Mouse (Mus musculus) hindbrain, embryonic 11.5 days (tissue): ENCODE measurements around the gene Ccr8. TPM values are rescaled to one million over a fixed set of nuclear protein-coding genes. Genes with fewer than 3 reads are reported as not detected.

ENCODE experiments used
- ATAC-seq: fragments of 200-750 bp; cut with Nextera tagmentation; 2 replicates; pipeline ENCODE4 v1.8.0; 2017; ENCODE audit warnings: mild to moderate bottlenecking, moderate TSS enrichment, moderate library complexity; ENCODE audit not compliant: low FRiP score
- DNase-seq: peaks from one replicate; pipeline ENCODE4 v3.0.0-alpha.2; 2015; ENCODE audit warnings: low spot score
- H3K27ac ChIP-seq: fragments of 300-500 bp; sonication (generic); 2 replicates; pipeline ENCODE4 v1.5.1; 2014; ENCODE audit warnings: mild to moderate bottlenecking, low read depth, low read length
- H3K27me3 ChIP-seq: fragments of 300-500 bp; sonication (generic); 2 replicates; pipeline ENCODE4 v1.6.1; 2014; ENCODE audit warnings: mild to moderate bottlenecking, low read length, moderate library complexity, mixed read lengths; ENCODE audit not compliant: control insufficient read depth, insufficient read depth
- H3K36me3 ChIP-seq: fragments of 300-500 bp; sonication (generic); 2 replicates; pipeline ENCODE4 v1.6.1; 2014; ENCODE audit warnings: mild to moderate bottlenecking, low read length, moderate library complexity, mixed read lengths; ENCODE audit not compliant: control insufficient read depth, insufficient read depth
- H3K4me1 ChIP-seq: fragments of 300-500 bp; sonication (generic); replicated peaks from 2 replicates; pipeline ENCODE4 v1.6.1; 2014; ENCODE audit warnings: low read length, mixed read lengths; ENCODE audit not compliant: control insufficient read depth, insufficient read depth
- H3K4me2 ChIP-seq: fragments of 300-500 bp; sonication (generic); replicated peaks from 2 replicates; pipeline ENCODE4 v1.6.1; 2014; ENCODE audit warnings: mild to moderate bottlenecking, low read depth, low read length
- H3K4me3 ChIP-seq: fragments of 300-500 bp; sonication (generic); 2 replicates; pipeline ENCODE4 v1.5.1; 2014; ENCODE audit warnings: low read depth, low read length
- H3K9ac ChIP-seq: fragments of 300-500 bp; sonication (generic); 2 replicates; pipeline ENCODE4 v1.6.1; 2014; ENCODE audit warnings: low read depth, low read length
- H3K9me3 ChIP-seq: fragments of 300-500 bp; sonication (generic); 2 replicates; pipeline ENCODE4 v1.6.1; 2016; ENCODE audit warnings: low read length; ENCODE audit not compliant: control insufficient read depth
- WGBS: fragments of 180-500 bp; shearing (Covaris S2); extraction: QIAGEN DNeasy Blood & Tissue Kit; methylation state at CpG from one replicate; pipeline ENCODE4 v1.1.7; 2014; 5-methylcytosine and 5-hydroxymethylcytosine counted together
- polyA plus RNA-seq: library from polyadenylated mRNA; unstranded; fragments of >200 nt; fragmentation: Nextera tagmentation; extraction: Ambion mirVana; gene quantifications from 2 replicates; pipeline ENCODE4 v1.2.1, GENCODE M21; 2014

The Ccr8 gene
- polyA plus RNA-seq, 1 experiment from 2014 or later, result not detected

- H3K27me3 ChIP-seq, result no peaks in the 10 kb centered on the region
- no peak overlapping the region for H3K4me2 ChIP-seq
- no peak for DNase-seq
- no peaks in the 10 kb centered on the region for H3K4me1 ChIP-seq
- H3K36me3 ChIP-seq, result no peaks in the 10 kb centered on the region
- no peak overlapping the region for H3K9ac ChIP-seq
- 87% methylated on average over 5 of the region's 5 CpGs for WGBS
- H3K4me3 ChIP-seq, result no peak overlapping the region
- no peaks in the 10 kb centered on the region for H3K9me3 ChIP-seq
- H3K27ac ChIP-seq, result no peak overlapping the region
- ATAC-seq, result no peak
These were observed 9.9 kb upstream of the Ccr8 start for GRCm38 (mm10) chr9:120081967-120082366.

DNA sequence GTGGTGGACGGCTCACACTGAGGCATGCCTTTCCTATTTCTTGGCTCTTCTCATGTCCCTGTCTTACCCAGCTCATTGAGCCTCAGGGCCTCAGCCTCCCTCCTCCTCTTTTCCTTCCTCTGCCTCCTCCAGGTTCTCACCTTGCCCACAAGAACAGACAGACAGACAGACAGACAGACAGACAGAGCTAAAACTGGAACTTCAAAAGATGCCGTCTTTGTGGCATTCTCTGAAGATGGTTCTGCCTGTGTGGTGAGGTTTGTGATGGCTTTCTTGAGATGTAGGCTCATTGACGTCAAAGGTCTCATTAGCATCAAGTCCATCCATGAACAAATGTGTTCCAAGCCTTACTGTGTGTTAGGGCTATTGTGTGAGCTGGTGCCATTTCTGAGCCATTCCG, 9.2 kb upstream of the Ccr8 start:
- no peak for ATAC-seq
- H3K4me3 ChIP-seq, result no peak overlapping the region
- no peak for DNase-seq
- no peak overlapping the region for H3K27ac ChIP-seq
- no peaks in the 10 kb centered on the region for H3K4me1 ChIP-seq
- H3K9ac ChIP-seq, result no peak overlapping the region
- no peak overlapping the region for H3K4me2 ChIP-seq
- WGBS, result 63% methylated on average over 4 of the region's 4 CpGs
- no peaks in the 10 kb centered on the region for H3K9me3 ChIP-seq
- H3K36me3 ChIP-seq, result no peaks in the 10 kb centered on the region
- no peaks in the 10 kb centered on the region for H3K27me3 ChIP-seq

- no peaks in the 10 kb centered on the region for H3K9me3 ChIP-seq
- H3K36me3 ChIP-seq, result no peaks in the 10 kb centered on the region
- WGBS, result 83% methylated on average over 18 of the region's 18 CpGs
- H3K27me3 ChIP-seq, result no peaks in the 10 kb centered on the region
- ATAC-seq (no peak), DNase-seq (no peak)
- H3K27ac ChIP-seq, result no peak overlapping the region
- H3K4me2 ChIP-seq, result no peak overlapping the region
- H3K9ac ChIP-seq, result no peak overlapping the region
- H3K4me1 ChIP-seq, result no peaks in the 10 kb centered on the region
- no peak overlapping the region for H3K4me3 ChIP-seq
These were observed 8.6 kb upstream of the Ccr8 start for GRCm38 (mm10) chr9:120083158-120083894.

DNA sequence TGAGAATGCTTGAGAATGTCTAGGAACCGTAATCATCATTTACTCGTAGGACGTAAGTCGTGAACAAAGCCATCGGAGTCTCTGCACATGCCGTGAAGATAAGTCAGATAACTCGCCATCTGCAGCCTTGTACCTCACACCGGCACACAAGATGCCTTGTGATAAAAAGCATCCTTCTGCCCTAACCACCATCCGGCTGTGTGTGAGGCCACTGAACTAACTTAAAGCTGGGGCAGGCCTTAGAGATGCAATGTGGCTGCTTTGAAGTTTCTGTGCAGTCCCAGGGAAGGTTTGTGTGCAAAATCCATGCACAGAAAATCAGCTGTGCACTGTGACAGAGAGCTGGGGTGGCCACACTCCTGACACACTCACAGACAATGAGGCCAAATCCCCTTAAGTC, 7.5 kb upstream of the Ccr8 start:
- no peak overlapping the region for H3K9ac ChIP-seq
- H3K27me3 ChIP-seq, result no peaks in the 10 kb centered on the region
- H3K4me2 ChIP-seq, result no peak overlapping the region
- H3K36me3 ChIP-seq, result no peaks in the 10 kb centered on the region
- WGBS, result 90% methylated on average over 9 of the region's 9 CpGs
- H3K27ac ChIP-seq, result no peak overlapping the region
- H3K4me1 ChIP-seq, result no peaks in the 10 kb centered on the region
- no peak for ATAC-seq
- no peaks in the 10 kb centered on the region for H3K9me3 ChIP-seq
- no peak overlapping the region for H3K4me3 ChIP-seq
- DNase-seq, result no peak

DNA sequence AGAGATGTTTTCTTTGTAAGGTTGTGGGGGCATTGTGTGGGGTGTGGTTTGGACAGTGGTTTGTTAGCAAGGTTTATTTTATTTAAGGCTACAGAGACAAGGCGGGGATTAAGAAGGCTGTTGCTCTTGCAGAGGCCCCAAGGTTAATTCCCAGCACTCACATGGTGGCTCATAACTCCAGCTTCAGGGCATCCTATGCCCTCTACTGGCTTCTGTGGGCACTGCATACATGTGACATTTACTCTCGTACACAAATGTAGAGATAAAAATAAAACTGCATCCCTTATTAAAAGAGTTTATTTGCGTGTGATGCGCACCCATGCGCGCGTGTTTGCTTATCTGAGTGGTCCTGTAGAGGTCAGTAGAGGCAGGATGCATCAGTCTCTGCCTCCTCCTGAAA, 2.8 kb upstream of the Ccr8 start:
- Histone ChIP-seq H3K27me3 (no peaks in the 10 kb centered on the region), H3K4me1 (no peaks in the 10 kb centered on the region), H3K27ac (no peak overlapping the region), H3K9me3 (no peaks in the 10 kb centered on the region), H3K36me3 (no peaks in the 10 kb centered on the region), H3K9ac (no peak overlapping the region), H3K4me2 (no peak overlapping the region), H3K4me3 (no peak overlapping the region)
- 89% methylated on average over 7 of the region's 7 CpGs for WGBS
- no peak for DNase-seq
- no peak for ATAC-seq

GRCm38 (mm10) chr9:120091086-120091485, 828 bp upstream of the Ccr8 start:
- Histone ChIP-seq H3K4me2 (no peak overlapping the region), H3K9ac (no peak overlapping the region), H3K27me3 (no peaks in the 10 kb centered on the region), H3K4me3 (no peak overlapping the region), H3K9me3 (no peaks in the 10 kb centered on the region), H3K36me3 (no peaks in the 10 kb centered on the region), H3K27ac (no peak overlapping the region), H3K4me1 (no peaks in the 10 kb centered on the region)
- no peak for ATAC-seq
- no peak for DNase-seq
- 87% methylated on average over 10 of the region's 10 CpGs for WGBS

- H3K27me3 ChIP-seq, result no peaks in the 10 kb centered on the region
- H3K4me1 ChIP-seq, result no peaks in the 10 kb centered on the region
- H3K4me3 ChIP-seq, result no peak overlapping the region
- no peak overlapping the region for H3K4me2 ChIP-seq
- H3K36me3 ChIP-seq, result no peaks in the 10 kb centered on the region
- H3K9ac ChIP-seq, result no peak overlapping the region
- ATAC-seq (no peak), DNase-seq (no peak)
- no peaks in the 10 kb centered on the region for H3K9me3 ChIP-seq
- H3K27ac ChIP-seq, result no peak overlapping the region
- 83% methylated on average over 13 of the region's 13 CpGs for WGBS
These were observed 1.8 kb downstream of the Ccr8 start for GRCm38 (mm10) chr9:120093701-120094100.

DNA sequence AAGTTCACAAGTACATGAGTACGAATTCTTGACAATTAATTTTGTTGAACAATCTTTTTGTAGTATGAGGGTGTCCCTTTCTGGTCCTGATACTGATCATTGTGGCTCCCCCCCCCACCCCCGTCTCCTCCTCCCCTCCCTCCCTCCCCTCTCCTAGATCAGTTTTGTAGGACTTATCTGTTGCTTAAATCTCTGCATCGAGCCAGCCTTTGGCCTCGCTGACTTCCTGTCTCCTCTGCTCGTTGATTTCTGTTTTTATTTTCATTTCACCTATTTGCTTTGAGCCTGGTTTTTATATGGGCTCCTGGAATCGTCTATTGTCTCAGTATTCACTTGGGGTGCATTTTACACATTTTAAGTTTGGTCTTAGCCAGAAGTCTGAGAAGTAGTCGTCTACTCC, 4.0 kb downstream of the Ccr8 start:
- Histone ChIP-seq H3K4me3 (no peak overlapping the region), H3K4me2 (no peak overlapping the region), H3K9ac (no peak overlapping the region), H3K27me3 (no peaks in the 10 kb centered on the region), H3K4me1 (no peaks in the 10 kb centered on the region), H3K27ac (no peak overlapping the region), H3K9me3 (no peaks in the 10 kb centered on the region), H3K36me3 (no peaks in the 10 kb centered on the region)
- DNase-seq (no peak), ATAC-seq (no peak)
- WGBS, result 76% methylated on average over 7 of the region's 7 CpGs

DNA sequence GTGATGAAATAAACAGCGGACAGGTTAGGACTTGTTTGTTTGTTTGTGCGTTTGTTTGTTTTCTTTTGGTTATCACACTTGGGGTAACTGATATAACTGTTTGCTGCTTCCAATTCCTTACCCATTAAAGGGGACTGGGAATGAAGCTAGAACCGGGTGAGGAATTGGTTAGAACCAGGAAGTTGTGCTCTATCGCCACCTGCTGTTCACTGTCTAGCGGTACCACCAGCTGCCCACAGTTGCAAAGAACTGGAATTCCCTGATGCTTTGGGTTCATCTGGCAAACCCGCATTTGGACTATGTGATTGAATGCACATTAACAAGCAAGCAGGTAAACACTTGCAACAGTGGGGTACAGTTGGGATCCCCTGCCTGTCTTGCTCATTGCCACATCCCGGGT, 6.8 kb downstream of the Ccr8 start:
- Histone ChIP-seq H3K27ac (no peak overlapping the region), H3K36me3 (no peaks in the 10 kb centered on the region), H3K27me3 (no peaks in the 10 kb centered on the region), H3K4me1 (no peaks in the 10 kb centered on the region), H3K4me2 (no peak overlapping the region), H3K4me3 (no peak overlapping the region), H3K9ac (no peak overlapping the region), H3K9me3 (no peaks in the 10 kb centered on the region)
- no peak for ATAC-seq
- DNase-seq, result peak; percentile 85
- 27% methylated on average over 7 of the region's 7 CpGs for WGBS
